Mouse (Mus musculus): Measurements from ENCODE around the gene Dguok.

DNA sequence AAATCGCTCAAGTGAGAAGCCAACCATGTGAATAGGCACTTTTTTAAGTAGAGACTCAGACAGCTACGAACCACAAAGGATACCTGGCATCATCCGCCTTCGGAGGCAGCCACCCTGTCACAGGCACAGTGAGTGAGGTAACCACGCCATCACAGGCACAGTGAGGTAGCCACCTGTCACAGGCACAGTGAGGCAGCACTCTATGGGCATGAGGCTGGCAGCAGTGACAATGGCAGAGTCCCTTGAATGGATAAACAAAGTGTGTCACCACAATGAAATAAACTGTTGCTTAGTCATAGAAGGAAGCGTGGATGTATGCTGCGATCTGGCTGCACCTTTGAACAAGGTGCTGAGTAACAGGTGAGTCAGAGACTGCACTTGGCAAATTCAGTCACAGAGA lies 28.1 kb downstream of the Dguok start:
- TF ChIP-seq POLR2A (IDR thresholded peaks at IDR 0.05; ENCODE audit: borderline replicate concordance, extremely low read depth, low read depth, low read length): no peak
- TF ChIP-seq CTCF (IDR thresholded peaks at IDR 0.05; ENCODE audit: insufficient read depth, low read length): no peak

Measured in lung, adult 2 months (tissue).